Mouse (Mus musculus): ENCODE data around the gene Olfr1378. TPM values are rescaled to one million over a fixed set of nuclear protein-coding genes. Genes with fewer than 3 reads are reported as not detected.

The Olfr1378 gene
- not detected in 2 replicates for total RNA-seq (2014; rRNA removed)
- not detected in 2 replicates for polyA plus RNA-seq (2012; rRNA removed)

GRCm38 (mm10) chr11:50966230-50966629 is at the start of gene Olfr1378:
TSS of gene Olfr1378 (plus strand) at chr11:50966530.
- TF ChIP-seq POLR2A (IDR thresholded peaks at IDR 0.05; ENCODE audit: extremely low read depth, insufficient read depth, low read length) (no peak), CTCF (IDR thresholded peaks at IDR 0.05; ENCODE audit: low read depth, low read length) (no peak)
- H3K79me2 ChIP-seq (ENCODE audit: control insufficient read depth, insufficient read depth, low read length), result no peaks in the 10 kb centered on the region
- no peaks in the 10 kb centered on the region for H3K36me3 ChIP-seq (ENCODE audit: control insufficient read depth, insufficient read depth, low read length)
- H3K9ac ChIP-seq (ENCODE audit: low read depth, low read length), result no peak within 1 kb of the TSS
- WGBS, result 85% methylated on average over 11 of the region's 11 CpGs
- no peak within 1 kb of the TSS for H3K4me3 ChIP-seq (ENCODE audit: insufficient read depth, low read depth, low read length)
- no peak for DNase-seq (ENCODE audit: extremely low read depth, low read depth, low spot score)
- H3K27ac ChIP-seq (replicated peaks; ENCODE audit: insufficient read depth, low read depth, low read length), result no peak within 1 kb of the TSS
- H3K27me3 ChIP-seq (ENCODE audit: control insufficient read depth, insufficient read depth, low read length), result no peaks in the 10 kb centered on the region
- no peaks in the 10 kb centered on the region for H3K4me1 ChIP-seq (ENCODE audit: control insufficient read depth, insufficient read depth, low read length)

- H3K27me3 ChIP-seq (ENCODE audit: control insufficient read depth, insufficient read depth, low read length), result no peaks in the 10 kb centered on the region
- TF ChIP-seq POLR2A (IDR thresholded peaks at IDR 0.05; ENCODE audit: extremely low read depth, insufficient read depth, low read length) (no peak), CTCF (IDR thresholded peaks at IDR 0.05; ENCODE audit: low read depth, low read length) (no peak)
Measured at GRCm38 (mm10) chr11:50930469-50931014, 35.8 kb upstream of the Olfr1378 start.

GRCm38 (mm10) chr11:50931021-50931420 is 35.3 kb upstream of the Olfr1378 start:
- TF ChIP-seq CTCF (IDR thresholded peaks at IDR 0.05; ENCODE audit: low read depth, low read length) (no peak), POLR2A (IDR thresholded peaks at IDR 0.05; ENCODE audit: extremely low read depth, insufficient read depth, low read length) (no peak)
- H3K4me1 ChIP-seq (ENCODE audit: control insufficient read depth, insufficient read depth, low read length), result no peaks in the 10 kb centered on the region
- H3K9ac ChIP-seq (ENCODE audit: low read depth, low read length), result peak overlapping the region; percentile 84
- H3K36me3 ChIP-seq (ENCODE audit: control insufficient read depth, insufficient read depth, low read length), result 0 out of 2 replicates have a peak, but pooled peaks cover 3% of the 10 kb centered on the region
- WGBS, result under 1% methylated on average over 16 of the region's 16 CpGs
- H3K27me3 ChIP-seq (ENCODE audit: control insufficient read depth, insufficient read depth, low read length), result no peaks in the 10 kb centered on the region
- peak overlapping the region; percentile 80 for H3K27ac ChIP-seq (replicated peaks; ENCODE audit: insufficient read depth, low read depth, low read length)
- peak overlapping the region; percentile 75 for H3K4me3 ChIP-seq (ENCODE audit: insufficient read depth, low read depth, low read length)
- peak; percentile 76 for DNase-seq (ENCODE audit: extremely low read depth, low read depth, low spot score)
- H3K79me2 ChIP-seq (ENCODE audit: control insufficient read depth, insufficient read depth, low read length), result no peaks in the 10 kb centered on the region

More at GRCm38 (mm10) chr11:50930469-50931014, 35.8 kb upstream of the Olfr1378 start:
- 0 out of 2 replicates have a peak, but pooled peaks cover 3% of the 10 kb centered on the region for H3K36me3 ChIP-seq (ENCODE audit: control insufficient read depth, insufficient read depth, low read length)
- H3K4me3 ChIP-seq (ENCODE audit: insufficient read depth, low read depth, low read length), result peak overlapping the region; percentile 75
- H3K4me1 ChIP-seq (ENCODE audit: control insufficient read depth, insufficient read depth, low read length), result no peaks in the 10 kb centered on the region
- H3K79me2 ChIP-seq (ENCODE audit: control insufficient read depth, insufficient read depth, low read length), result no peaks in the 10 kb centered on the region
- 23% methylated on average over 14 of the region's 14 CpGs for WGBS
- H3K27ac ChIP-seq (replicated peaks; ENCODE audit: insufficient read depth, low read depth, low read length), result peak overlapping the region; percentile 80; the same call in 1 of the 2 replicates
- peak; percentile 28 for DNase-seq (ENCODE audit: extremely low read depth, low read depth, low spot score)
- peak overlapping the region; percentile 84 for H3K9ac ChIP-seq (ENCODE audit: low read depth, low read length)

GRCm38 (mm10) chr11:50931451-50931866 is 34.9 kb upstream of the Olfr1378 start, which contains the start of gene Zfp354b:
TSS of gene Zfp354b (minus strand) at chr11:50931633.
- under 1% methylated on average over 18 of the region's 18 CpGs for WGBS
- Histone ChIP-seq H3K9ac (ENCODE audit: low read depth, low read length) (peak within 1 kb of the TSS; percentile 84), H3K4me1 (ENCODE audit: control insufficient read depth, insufficient read depth, low read length) (no peaks in the 10 kb centered on the region), H3K4me3 (ENCODE audit: insufficient read depth, low read depth, low read length) (peak within 1 kb of the TSS; percentile 75), H3K79me2 (ENCODE audit: control insufficient read depth, insufficient read depth, low read length) (no peaks in the 10 kb centered on the region), H3K27ac (replicated peaks; ENCODE audit: insufficient read depth, low read depth, low read length) (peak within 1 kb of the TSS; percentile 80), H3K36me3 (ENCODE audit: control insufficient read depth, insufficient read depth, low read length) (0 out of 2 replicates have a peak, but pooled peaks cover under 1% of the 10 kb centered on the region), H3K27me3 (ENCODE audit: control insufficient read depth, insufficient read depth, low read length) (no peaks in the 10 kb centered on the region)
- TF ChIP-seq CTCF (IDR thresholded peaks at IDR 0.05; ENCODE audit: low read depth, low read length) (no peak), POLR2A (IDR thresholded peaks at IDR 0.05; ENCODE audit: extremely low read depth, insufficient read depth, low read length) (peak; percentile 63; the same call in 1 of the 2 replicates)
- peak; percentile 84 for DNase-seq (ENCODE audit: extremely low read depth, low read depth, low spot score)

- Histone ChIP-seq H3K27ac (replicated peaks; ENCODE audit: insufficient read depth, low read depth, low read length) (no peak overlapping the region), H3K27me3 (ENCODE audit: control insufficient read depth, insufficient read depth, low read length) (no peaks in the 10 kb centered on the region), H3K79me2 (ENCODE audit: control insufficient read depth, insufficient read depth, low read length) (no peaks in the 10 kb centered on the region), H3K9ac (ENCODE audit: low read depth, low read length) (no peak overlapping the region), H3K4me1 (ENCODE audit: control insufficient read depth, insufficient read depth, low read length) (no peaks in the 10 kb centered on the region), H3K4me3 (ENCODE audit: insufficient read depth, low read depth, low read length) (no peak overlapping the region), H3K36me3 (ENCODE audit: control insufficient read depth, insufficient read depth, low read length) (no peaks in the 10 kb centered on the region)
- DNase-seq (ENCODE audit: extremely low read depth, low read depth, low spot score), result no peak
- WGBS, result 54% methylated on average over 1 of the region's 1 CpGs
- TF ChIP-seq POLR2A (IDR thresholded peaks at IDR 0.05; ENCODE audit: extremely low read depth, insufficient read depth, low read length) (no peak), CTCF (IDR thresholded peaks at IDR 0.05; ENCODE audit: low read depth, low read length) (no peak)
Measured at GRCm38 (mm10) chr11:50932040-50932439, 34.3 kb upstream of the Olfr1378 start.

GRCm38 (mm10) chr11:50938435-50938834 is 27.9 kb upstream of the Olfr1378 start:
- no peaks in the 10 kb centered on the region for H3K79me2 ChIP-seq (ENCODE audit: control insufficient read depth, insufficient read depth, low read length)
- TF ChIP-seq CTCF (IDR thresholded peaks at IDR 0.05; ENCODE audit: low read depth, low read length) (no peak), POLR2A (IDR thresholded peaks at IDR 0.05; ENCODE audit: extremely low read depth, insufficient read depth, low read length) (no peak)
- no peaks in the 10 kb centered on the region for H3K27me3 ChIP-seq (ENCODE audit: control insufficient read depth, insufficient read depth, low read length)
- DNase-seq (ENCODE audit: extremely low read depth, low read depth, low spot score), result no peak
- no peak overlapping the region for H3K4me3 ChIP-seq (ENCODE audit: insufficient read depth, low read depth, low read length)
- WGBS, result 78% methylated on average over 8 of the region's 8 CpGs
- no peaks in the 10 kb centered on the region for H3K36me3 ChIP-seq (ENCODE audit: control insufficient read depth, insufficient read depth, low read length)
- H3K27ac ChIP-seq (replicated peaks; ENCODE audit: insufficient read depth, low read depth, low read length), result no peak overlapping the region
- no peak overlapping the region for H3K9ac ChIP-seq (ENCODE audit: low read depth, low read length)
- H3K4me1 ChIP-seq (ENCODE audit: control insufficient read depth, insufficient read depth, low read length), result no peaks in the 10 kb centered on the region
